Mouse (Mus musculus): ENCODE measurements around the gene Selenon. TPM values are rescaled to one million over a fixed set of nuclear protein-coding genes. Genes with fewer than 3 reads are reported as not detected.

The Selenon gene
- polyA plus RNA-seq, 1 experiment from 2014 or later: 11.6 TPM

DNA sequence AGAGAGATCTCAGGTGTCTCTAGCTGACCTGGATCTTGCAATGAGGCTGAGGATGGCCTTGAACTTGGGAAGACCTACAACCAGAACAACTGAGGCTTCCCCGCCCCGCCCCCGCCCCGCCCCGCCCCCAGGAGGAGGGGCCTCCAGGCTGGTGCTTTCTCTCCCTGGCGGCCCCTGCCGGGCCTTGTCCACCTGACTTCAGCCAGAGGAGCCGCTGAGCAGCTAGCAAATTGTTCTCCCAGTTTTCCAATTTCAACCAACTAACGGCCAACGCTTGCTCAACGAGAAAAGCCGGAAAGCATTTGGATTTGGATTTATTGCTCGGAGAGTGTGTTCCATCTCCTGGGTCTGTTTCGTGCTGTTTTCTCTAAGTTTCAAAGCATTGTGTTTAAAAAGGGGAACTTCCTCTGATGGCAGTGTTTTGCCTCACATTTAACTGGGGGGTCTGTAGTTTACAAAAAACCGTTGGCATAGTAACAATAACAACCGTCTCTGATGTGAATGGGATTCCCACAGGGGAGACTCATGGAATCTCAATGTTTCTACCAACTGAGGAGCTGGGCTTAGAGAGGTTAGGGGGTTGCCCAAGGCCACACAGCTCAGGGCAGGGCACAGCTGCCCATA, 5.8 kb upstream of the Selenon start:
- no peaks in the 10 kb centered on the region for H3K36me3 ChIP-seq
- no peaks in the 10 kb centered on the region for H3K9me3 ChIP-seq (replicated peaks)
- H3K27ac ChIP-seq: no peak overlapping the region
- no peaks in the 10 kb centered on the region for H3K27me3 ChIP-seq
- ATAC-seq (replicated peaks; ENCODE audit: low FRiP score): no peak
- H3K4me3 ChIP-seq (replicated peaks): no peak overlapping the region
- no peak overlapping the region for H3K9ac ChIP-seq
- 15% methylated on average over 16 of the region's 16 CpGs for WGBS
- peaks cover 13% of the 10 kb centered on the region for H3K4me1 ChIP-seq
- no peak overlapping the region for H3K4me2 ChIP-seq

DNA sequence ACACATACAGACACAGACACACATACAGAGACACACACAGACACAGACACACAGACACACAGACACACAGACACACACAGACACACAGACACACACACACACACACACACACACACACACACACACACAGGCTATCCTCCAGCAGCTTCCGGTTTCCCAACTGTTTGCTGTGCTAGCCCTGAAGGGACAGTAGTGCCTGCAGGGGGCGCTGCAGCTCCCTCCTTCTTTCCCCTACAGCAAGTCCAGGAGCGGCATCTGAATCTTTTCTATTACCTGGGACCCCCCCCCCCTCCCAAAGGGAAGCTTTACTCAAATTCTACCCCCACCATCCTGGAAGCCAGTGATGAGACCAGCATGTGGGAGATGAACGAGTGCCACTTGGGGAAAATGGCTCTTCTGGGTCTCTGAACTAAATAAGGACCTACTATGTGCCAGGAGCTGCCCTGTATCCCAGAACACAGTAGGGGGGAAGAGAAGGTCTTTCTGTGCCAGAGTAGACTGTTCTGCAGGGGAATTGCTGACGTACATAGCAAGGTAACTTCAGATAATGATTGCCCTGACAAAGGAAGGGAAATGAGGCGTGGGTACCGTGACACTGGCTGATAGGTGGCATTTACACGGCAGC, 4.1 kb upstream of the Selenon start:
- no peaks in the 10 kb centered on the region for H3K27me3 ChIP-seq
- whole genome bisulfite sequencing: 64% methylated on average over 8 of the region's 8 CpGs

DNA sequence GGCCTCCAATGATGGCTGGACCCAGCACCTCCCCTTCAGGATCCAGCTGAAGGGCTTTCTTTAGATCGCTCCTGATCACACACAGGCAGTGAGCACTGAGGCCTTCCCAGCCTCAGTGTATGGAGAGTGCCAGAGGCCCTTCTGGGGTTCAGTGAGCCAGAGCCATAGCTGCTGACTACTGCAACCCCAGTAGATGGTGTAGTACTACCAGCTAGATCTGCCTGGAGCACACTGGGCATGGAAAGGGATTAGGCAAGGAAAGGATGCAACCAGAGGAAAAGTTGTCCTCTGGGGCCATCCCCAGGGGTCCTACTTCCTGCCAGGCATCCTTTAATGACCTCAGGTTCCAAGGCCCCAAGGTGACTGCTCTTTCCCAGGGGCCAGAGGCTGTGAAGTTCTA, 1.7 kb upstream of the Selenon start:
- WGBS: 83% methylated on average over 1 of the region's 1 CpGs
- ATAC-seq (replicated peaks; ENCODE audit: low FRiP score): no peak
- H3K27ac ChIP-seq: no peak overlapping the region
- H3K9me3 ChIP-seq (replicated peaks): peaks cover 6% of the 10 kb centered on the region; the same call in 1 of the 2 replicates
- H3K4me1 ChIP-seq: peaks cover 31% of the 10 kb centered on the region
- no peaks in the 10 kb centered on the region for H3K27me3 ChIP-seq
- peaks cover 21% of the 10 kb centered on the region for H3K36me3 ChIP-seq
- no peak overlapping the region for H3K4me3 ChIP-seq (replicated peaks)
- H3K9ac ChIP-seq: no peak overlapping the region
- H3K4me2 ChIP-seq: no peak overlapping the region

More for the DNA sequence above, 4.1 kb upstream of the Selenon start:
- ATAC-seq (replicated peaks; ENCODE audit: low FRiP score): no peak
- Histone ChIP-seq H3K4me1 (peaks cover 22% of the 10 kb centered on the region), H3K4me2 (no peak overlapping the region), H3K9ac (no peak overlapping the region), H3K36me3 (no peaks in the 10 kb centered on the region), H3K4me3 (replicated peaks) (no peak overlapping the region), H3K27ac (no peak overlapping the region), H3K9me3 (replicated peaks) (no peaks in the 10 kb centered on the region)

DNA sequence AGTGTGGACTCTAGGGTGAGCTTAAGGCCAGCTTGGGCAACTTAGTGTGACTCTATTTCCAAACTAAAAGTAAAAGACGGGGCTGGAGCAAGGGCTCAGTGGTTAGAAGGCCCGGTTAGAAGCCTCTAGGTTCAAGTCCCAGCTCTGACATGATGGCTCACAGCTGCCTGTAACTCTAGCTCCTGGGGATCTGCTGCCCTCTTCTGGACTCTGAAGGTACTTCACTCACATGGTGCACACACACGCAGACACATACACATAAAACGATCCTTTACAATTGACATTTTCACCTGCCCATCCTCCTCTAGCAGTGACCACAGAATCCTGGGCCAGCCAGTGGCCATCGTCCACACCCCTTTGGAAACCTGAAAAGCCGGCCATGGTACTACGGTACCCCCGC, 2.1 kb downstream of the Selenon start:
- H3K4me3 ChIP-seq (replicated peaks): no peak overlapping the region
- WGBS: 98% methylated on average over 8 of the region's 8 CpGs
- peaks cover 51% of the 10 kb centered on the region for H3K36me3 ChIP-seq

DNA sequence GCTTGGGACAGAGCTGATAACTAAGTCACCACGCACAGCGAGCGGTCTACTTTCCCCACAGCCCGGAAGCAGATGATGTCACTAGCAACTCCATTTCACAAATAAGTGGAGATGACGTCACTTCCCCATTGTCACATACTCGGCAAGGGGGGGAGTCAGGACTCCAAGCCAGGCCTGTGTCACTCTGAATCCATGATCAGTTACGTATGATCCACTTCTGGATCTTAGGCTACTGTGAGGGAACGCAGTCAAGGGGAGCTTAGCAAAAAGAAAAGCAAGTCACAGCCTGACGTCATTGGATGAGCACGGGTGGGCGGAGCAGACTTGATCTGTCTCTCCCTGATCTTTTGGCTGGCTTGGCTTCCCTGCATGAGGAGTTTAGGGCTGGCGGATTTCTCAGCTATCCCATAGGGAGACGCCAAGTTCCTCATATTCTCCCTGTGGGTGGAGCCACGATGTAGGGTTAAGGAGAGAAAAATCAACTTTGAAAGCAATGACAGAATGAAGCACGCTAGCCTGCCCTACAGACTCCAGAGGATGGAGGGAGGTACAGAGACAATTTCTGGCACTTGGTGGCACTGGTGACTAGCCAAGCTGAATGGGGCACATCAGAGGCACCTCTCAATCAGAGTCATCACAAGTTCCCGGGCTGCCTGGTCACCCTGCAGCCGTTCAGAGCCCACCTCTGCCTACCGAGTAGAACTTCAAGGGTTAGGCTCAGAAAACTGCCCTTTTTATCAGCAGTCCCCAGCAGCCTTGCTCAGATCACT, 3.6 kb downstream of the Selenon start:
- WGBS: 68% methylated on average over 18 of the region's 18 CpGs

More for the DNA sequence above, 2.1 kb downstream of the Selenon start:
- Histone ChIP-seq H3K9me3 (replicated peaks) (peaks cover 6% of the 10 kb centered on the region; the same call in 1 of the 2 replicates), H3K9ac (no peak overlapping the region), H3K4me2 (no peak overlapping the region), H3K27me3 (no peaks in the 10 kb centered on the region), H3K27ac (no peak overlapping the region), H3K4me1 (peaks cover 39% of the 10 kb centered on the region)
- ATAC-seq (replicated peaks; ENCODE audit: low FRiP score): no peak

DNA sequence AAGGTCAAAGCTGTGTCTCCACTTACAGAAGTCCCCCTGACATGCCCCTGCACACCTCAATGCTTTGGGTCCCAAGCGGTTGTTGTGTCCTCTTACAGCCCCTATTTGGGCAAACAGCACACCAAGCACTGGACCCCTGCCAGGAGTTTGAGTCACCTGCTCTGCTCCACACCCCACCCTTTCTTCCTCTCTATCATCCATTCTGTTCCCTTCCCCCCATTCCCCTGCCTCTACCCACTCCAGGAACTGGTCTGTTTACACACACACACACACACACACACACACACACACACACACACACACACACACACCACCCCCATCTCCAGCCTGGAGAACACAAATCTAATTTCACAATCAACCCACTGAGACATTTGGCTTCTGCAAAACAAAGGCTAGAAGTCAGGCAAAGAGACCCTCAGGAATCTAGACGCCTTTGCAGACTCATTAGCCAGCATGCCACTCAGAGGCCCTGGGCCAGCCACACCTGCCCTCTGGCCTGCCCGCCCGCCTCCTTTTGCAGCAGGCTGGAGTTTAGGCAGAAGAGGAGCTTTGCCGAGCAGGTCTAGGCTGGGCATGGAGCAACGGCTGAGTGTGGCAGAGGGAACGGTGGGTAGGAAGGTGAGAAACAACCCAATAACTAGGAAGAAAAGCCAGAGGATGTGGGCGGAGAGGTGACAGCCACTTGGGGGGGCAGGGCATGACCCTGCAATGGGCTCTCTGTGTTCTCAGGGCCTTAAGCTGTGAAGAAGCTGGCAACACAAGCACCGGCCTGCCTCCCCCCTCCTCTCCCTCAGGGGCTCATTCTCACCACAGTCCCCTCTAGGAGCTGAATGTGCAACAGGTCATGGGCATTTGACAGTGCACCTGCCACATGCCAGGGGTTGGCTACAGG, 4.9 kb downstream of the Selenon start:
- Histone ChIP-seq H3K9ac (peak overlapping the region; percentile 14; the same call in 1 of the 2 replicates), H3K4me1 (peaks cover 34% of the 10 kb centered on the region), H3K36me3 (peaks cover 71% of the 10 kb centered on the region), H3K9me3 (replicated peaks) (peaks cover 6% of the 10 kb centered on the region; the same call in 1 of the 2 replicates), H3K4me3 (replicated peaks) (no peak overlapping the region), H3K4me2 (no peak overlapping the region), H3K27me3 (no peaks in the 10 kb centered on the region), H3K27ac (peak overlapping the region; percentile 32; the same call in 1 of the 2 replicates)
- no peak for ATAC-seq (replicated peaks; ENCODE audit: low FRiP score)
- 53% methylated on average over 9 of the region's 9 CpGs for WGBS

More for the DNA sequence above, 3.6 kb downstream of the Selenon start:
- no peaks in the 10 kb centered on the region for H3K27me3 ChIP-seq
- H3K4me1 ChIP-seq: peaks cover 39% of the 10 kb centered on the region
- no peak for ATAC-seq (replicated peaks; ENCODE audit: low FRiP score)
- no peak overlapping the region for H3K9ac ChIP-seq
- H3K4me3 ChIP-seq (replicated peaks): no peak overlapping the region
- no peak overlapping the region for H3K4me2 ChIP-seq
- H3K9me3 ChIP-seq (replicated peaks): peaks cover 6% of the 10 kb centered on the region; the same call in 1 of the 2 replicates
- H3K36me3 ChIP-seq: peaks cover 61% of the 10 kb centered on the region
- H3K27ac ChIP-seq: no peak overlapping the region

DNA sequence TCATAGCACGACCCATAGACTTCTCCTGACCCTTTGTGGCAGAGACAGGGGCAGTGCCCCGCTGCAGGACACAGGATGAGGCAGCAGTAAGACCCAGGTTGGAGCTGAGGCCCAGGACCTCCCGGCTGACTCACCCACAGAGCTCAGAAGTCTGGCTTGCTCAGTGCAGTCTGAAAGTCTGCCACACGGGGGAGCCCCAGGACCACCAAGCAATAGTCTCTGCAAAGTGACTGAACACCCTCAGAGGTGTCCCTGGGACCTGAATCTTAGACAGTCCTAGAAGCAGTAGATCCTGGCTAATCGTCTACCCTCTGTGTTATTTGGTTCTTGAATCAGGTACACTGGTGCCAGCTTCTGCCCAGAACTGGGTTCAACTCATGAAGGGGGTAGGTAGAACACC, 8.7 kb downstream of the Selenon start:
- Histone ChIP-seq H3K27ac (no peak overlapping the region), H3K4me1 (peaks cover 16% of the 10 kb centered on the region)

DNA sequence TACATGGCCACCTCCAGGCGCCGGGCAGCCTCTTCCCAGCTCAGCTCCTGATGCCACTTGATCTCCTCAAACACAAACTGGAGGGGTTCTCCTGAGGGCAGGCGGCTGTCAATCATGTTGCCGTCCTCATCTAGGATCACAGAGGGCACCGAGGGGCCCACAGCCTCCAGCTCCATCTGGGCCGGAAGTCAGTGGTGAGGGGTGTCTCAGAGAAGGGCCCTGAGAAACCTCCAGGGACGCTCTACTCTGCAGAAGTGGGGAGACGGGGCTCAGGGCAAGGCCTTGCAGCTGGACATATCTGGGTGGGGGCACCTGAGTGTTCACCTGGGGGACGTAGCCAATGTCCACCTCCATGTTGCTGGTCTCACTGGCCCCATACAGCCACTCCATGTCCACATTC, 9.2 kb downstream of the Selenon start:
- ATAC-seq (replicated peaks; ENCODE audit: low FRiP score): no peak
- Histone ChIP-seq H3K4me3 (replicated peaks) (no peak overlapping the region), H3K9ac (no peak overlapping the region), H3K36me3 (peaks cover 85% of the 10 kb centered on the region), H3K27me3 (no peaks in the 10 kb centered on the region), H3K27ac (no peak overlapping the region), H3K9me3 (replicated peaks) (no peaks in the 10 kb centered on the region), H3K4me1 (peaks cover 11% of the 10 kb centered on the region), H3K4me2 (no peak overlapping the region)
- WGBS: 92% methylated on average over 9 of the region's 9 CpGs

More for the DNA sequence above, 8.7 kb downstream of the Selenon start:
- no peak overlapping the region for H3K9ac ChIP-seq
- ATAC-seq (replicated peaks; ENCODE audit: low FRiP score): peak; percentile 47
- H3K4me3 ChIP-seq (replicated peaks): no peak overlapping the region
- no peaks in the 10 kb centered on the region for H3K27me3 ChIP-seq
- H3K9me3 ChIP-seq (replicated peaks): no peaks in the 10 kb centered on the region
- WGBS: 14% methylated on average over 5 of the region's 5 CpGs
- no peak overlapping the region for H3K4me2 ChIP-seq
- H3K36me3 ChIP-seq: peaks cover 86% of the 10 kb centered on the region

DNA sequence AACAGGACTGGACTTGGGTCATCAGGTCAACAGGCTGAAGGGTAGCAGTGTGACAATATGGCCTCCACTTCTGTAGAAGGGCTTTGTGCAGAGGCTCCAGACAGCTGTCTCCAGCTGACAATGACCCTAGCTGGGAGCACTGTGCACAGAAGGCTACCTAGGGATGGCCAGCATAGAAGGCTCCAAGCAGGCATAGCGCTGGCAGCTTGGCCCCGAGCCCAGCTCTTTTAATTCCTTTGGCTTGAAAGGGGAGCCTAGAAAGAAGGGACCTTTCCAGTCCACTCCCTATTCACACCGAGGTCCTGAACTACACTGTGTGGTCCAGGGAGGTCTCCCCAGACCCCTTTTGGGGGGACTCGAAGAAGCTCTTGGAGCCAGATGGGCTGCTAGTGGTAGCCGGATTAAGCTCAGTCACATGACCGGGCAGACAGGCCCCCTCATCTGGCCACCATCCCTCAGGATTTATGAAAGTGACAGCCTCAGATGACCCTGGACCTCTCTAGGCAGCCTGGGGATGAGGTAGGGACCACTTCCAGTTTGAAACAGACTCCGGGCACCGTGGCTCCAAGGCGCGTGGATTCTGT, 12.9 kb downstream of the Selenon start:
- Histone ChIP-seq H3K4me1 (peaks cover 9% of the 10 kb centered on the region), H3K9ac (no peak overlapping the region), H3K4me2 (no peak overlapping the region), H3K27me3 (no peaks in the 10 kb centered on the region), H3K27ac (no peak overlapping the region), H3K4me3 (replicated peaks) (no peak overlapping the region), H3K36me3 (peaks cover 54% of the 10 kb centered on the region), H3K9me3 (replicated peaks) (no peaks in the 10 kb centered on the region)
- 85% methylated on average over 10 of the region's 10 CpGs for WGBS
- no peak for ATAC-seq (replicated peaks; ENCODE audit: low FRiP score)

DNA sequence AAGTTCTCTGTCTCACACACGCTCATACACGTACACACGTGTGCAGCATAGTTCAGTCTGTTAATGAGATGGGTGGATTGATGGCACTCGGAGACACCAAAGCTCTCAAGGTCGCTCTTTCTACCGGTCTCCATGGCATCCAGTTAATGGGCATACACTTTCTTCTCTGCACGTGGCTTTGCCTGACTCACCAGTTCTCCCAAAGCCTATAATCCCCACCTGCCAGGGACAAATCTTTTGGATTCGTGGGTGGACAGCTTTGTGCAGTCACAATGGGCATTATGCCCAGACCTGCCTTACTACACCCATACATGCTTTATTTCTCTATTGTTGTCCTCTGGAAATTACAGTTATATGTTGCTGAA, 16.2 kb downstream of the Selenon start:
- ATAC-seq (replicated peaks; ENCODE audit: low FRiP score): peak; percentile 12; the same call in 1 of the 2 replicates
- Histone ChIP-seq H3K4me2 (peak overlapping the region; percentile 82), H3K9me3 (replicated peaks) (no peaks in the 10 kb centered on the region), H3K9ac (peak overlapping the region; percentile 47), H3K4me3 (replicated peaks) (peak overlapping the region; percentile 65), H3K4me1 (peaks cover 22% of the 10 kb centered on the region), H3K27me3 (no peaks in the 10 kb centered on the region), H3K27ac (peak overlapping the region; percentile 88), H3K36me3 (peaks cover 40% of the 10 kb centered on the region)
- WGBS: 7% methylated on average over 8 of the region's 8 CpGs
